Mouse (Mus musculus) adrenal gland, postnatal 10 days (tissue): ENCODE measurements around the gene Gtf2e1. TPM values are rescaled to one million over a fixed set of nuclear protein-coding genes. Genes with fewer than 3 reads are reported as not detected.

Source experiments
- DNase-seq: peaks from one replicate; pipeline ENCODE4 v3.0.0; 2021; ENCODE audit warnings: mixed read lengths
- total RNA-seq, 2 experiments: library from RNA; stranded (reverse); gene quantifications; 2 replicates each; pipeline ENCODE4 v1.2.3; 2021

The Gtf2e1 gene
- total RNA-seq, 2 experiments from 2014 or later = 13.8 to 14.2 TPM

DNA sequence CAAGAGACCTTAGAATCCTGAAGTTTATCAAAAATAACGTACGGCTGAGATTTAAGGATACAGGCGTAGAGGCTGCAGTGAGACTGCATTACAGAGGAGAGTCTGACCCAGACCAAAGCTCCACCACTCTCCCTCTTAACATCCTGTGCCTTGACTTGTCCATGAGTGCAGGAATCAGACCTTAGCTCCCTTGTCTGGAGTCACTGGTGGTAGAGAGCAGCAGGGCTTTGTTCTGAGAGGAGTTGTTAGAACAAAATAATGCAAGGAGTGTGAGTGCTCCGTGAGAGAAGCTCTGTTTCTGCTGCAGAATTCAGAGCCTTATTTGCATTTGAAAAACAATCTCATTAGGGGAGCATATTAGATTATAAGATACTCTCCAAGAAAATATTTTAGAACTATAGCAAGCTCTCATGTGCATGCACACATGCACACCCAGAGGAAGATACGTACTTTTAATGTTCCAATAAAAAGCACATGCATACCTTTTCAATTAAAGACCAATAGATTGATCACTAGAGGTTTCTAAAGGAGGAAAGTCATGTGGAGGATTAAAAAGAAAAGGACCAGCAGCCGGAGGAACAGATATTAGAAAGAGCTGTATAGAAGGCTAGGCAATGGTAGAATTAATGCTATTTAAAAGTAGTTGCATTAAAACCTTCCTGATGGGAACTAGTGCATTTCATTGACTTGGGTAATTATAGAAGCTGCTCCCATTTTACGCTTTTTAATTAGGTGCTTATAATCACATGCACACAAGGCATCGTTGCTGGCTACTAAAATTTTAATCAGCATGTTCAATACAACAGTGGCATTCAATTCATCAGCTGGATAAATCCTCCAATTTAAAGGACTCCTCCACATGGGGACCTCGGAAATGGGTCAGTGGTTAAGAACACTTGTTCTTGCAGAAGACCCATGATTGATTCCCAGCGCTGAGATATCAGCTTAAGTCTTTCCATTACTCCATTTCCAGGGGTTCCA, 61.0 kb downstream of the Gtf2e1 start:
- DNase-seq = no peak

GRCm38 (mm10) chr16:37472620-37473312, 66.8 kb downstream of the Gtf2e1 start:
- DNase-seq = peak; percentile 35

GRCm38 (mm10) chr16:37469595-37469994, 70.0 kb downstream of the Gtf2e1 start:
- DNase-seq = no peak

DNA sequence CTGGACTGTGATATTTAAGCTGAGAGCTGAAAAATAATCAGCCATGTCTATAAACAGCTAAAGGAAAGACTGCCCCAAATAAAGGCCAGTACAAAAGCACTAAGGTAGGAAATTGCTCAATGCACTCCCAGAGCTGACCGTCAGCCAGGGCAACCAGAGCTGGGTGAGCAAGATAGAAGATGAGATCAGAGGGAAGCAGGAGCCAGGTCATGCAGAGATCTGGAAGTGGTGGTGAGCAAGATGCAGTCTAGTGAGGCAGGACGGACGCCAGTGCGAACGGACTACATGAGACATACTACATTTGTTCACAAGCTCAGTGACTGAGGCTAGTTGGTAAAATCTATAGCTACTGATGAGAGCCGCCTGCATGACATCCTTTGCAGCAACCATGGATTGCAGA, 75.6 kb downstream of the Gtf2e1 start:
- DNase-seq = peak; percentile 5

DNA sequence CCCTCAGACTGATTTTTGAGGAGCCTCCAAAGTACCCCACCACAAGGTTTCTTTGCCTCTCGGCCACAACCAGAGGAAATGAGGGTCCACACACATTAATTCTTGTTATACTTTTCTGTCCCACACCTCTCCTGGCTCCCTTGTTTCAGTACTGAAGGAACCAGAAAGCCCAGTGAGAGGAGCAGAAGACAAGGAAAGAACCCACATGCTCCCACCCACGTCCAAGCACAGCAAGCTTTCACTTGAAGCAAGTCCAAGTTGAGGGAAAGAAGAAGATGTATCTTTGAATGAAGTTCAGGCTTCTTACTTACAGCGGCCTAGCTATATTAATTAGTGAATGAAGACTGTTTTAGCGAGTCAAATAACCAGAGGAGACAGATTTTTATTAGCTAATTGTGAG, 76.7 kb downstream of the Gtf2e1 start:
- no peak for DNase-seq

DNA sequence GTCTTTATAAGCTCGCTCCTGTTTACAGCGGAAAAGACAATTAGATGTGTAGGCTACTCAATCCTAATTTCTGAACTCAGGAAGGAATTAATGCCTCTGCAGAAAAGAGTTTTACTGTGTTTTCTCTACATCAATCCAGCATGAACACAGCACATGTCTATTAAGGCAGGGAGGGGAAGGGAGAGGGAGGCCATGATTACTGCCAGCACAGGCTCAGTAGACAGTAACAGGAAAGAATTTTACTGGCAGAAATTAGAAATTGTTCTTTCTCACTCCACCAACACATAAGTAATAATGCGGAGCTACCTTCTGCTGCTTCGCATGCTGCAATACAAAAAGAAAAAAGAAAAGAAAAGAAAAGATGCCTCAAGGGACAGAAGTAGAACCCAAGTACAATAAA, 78.0 kb downstream of the Gtf2e1 start:
- DNase-seq = no peak

Other genes with a start within 250 kb of the Gtf2e1 start
- gene Stxbp5l, start 154.8 kb downstream of the Gtf2e1 start, total RNA-seq = 1 to 10 TPM; 1.4 to 2.3 TPM
- 10 to 100 TPM; 11.1 to 13.1 TPM for gene Rabl3, start 96 bp upstream of the Gtf2e1 start, total RNA-seq
- 10 to 100 TPM; 20.0 to 33.9 TPM for gene Hgd, start 40.4 kb upstream of the Gtf2e1 start, total RNA-seq
- gene Ndufb4, start 114.7 kb upstream of the Gtf2e1 start, total RNA-seq = 100 to 1,000 TPM; 154 TPM
- 100 to 1,000 TPM; 215 to 264 TPM for gene Fstl1, start 237.1 kb upstream of the Gtf2e1 start, total RNA-seq